Mouse (Mus musculus) liver, embryonic 14.5 days (tissue): ENCODE data around the gene Hps1.

ENCODE experiments used
- CTCF ChIP-seq: IDR thresholded peaks from 2 replicates; pipeline ENCODE4 v1.5.1; 2016; ENCODE audit warnings: antibody characterized with exemption, low read depth, control low read depth
- EP300 ChIP-seq: IDR thresholded peaks from 2 replicates; pipeline ENCODE4 v1.6.1; 2016; ENCODE audit warnings: antibody characterized with exemption, low read depth

- TF ChIP-seq CTCF (no peak), EP300 (no peak)
Observed at GRCm38 (mm10) chr19:42753141-42753917, 26.4 kb downstream of the Hps1 start.
